20 mouse cellular contexts compared by ENCODE assay signal in the genomic region with DNA sequence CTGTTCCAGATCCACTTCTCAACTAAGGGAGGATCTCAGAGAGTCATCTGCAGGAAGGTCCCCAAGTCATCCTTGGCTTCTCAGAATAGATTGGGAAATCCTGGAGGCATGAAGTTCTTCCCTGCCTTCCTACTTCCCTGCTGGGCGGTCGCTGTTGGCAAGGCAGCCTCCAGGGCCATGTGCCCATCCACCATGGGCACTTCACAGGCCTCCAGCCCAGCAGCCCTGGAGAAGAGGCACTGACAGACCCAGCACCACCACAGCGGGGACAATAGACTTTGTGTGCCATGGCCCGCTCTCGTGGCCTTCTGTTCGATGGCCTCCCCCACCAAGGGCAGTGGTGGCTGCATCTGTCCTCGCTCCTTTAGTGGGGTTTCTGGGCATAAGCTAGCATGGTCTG.
DNase-seq lines count a peak whose midpoint lies in the region; ATAC-seq and TF ChIP-seq lines count a peak whose summit lies in the region.
"Had no signal": no experiment of that assay in that cellular context is flagged by ENCODE, and none has a peak within 500 bp of the region (broad histone marks: within the 10 kb centered on the region; RNA-seq: fewer than 3 reads in every experiment).

No protein-coding gene starts in this region.

- H3K36me3 ChIP-seq in forebrain, embryonic 10.5 days (replicated peaks) = no peaks in the 10 kb centered on the region
- no peaks in the 10 kb centered on the region for H3K36me3 ChIP-seq in forebrain, postnatal 0 days (ENCODE audit: insufficient read depth)
- H3K36me3 ChIP-seq in midbrain, embryonic 10.5 days = no peaks in the 10 kb centered on the region
- no peaks in the 10 kb centered on the region for H3K36me3 ChIP-seq in midbrain, embryonic 11.5 days (ENCODE audit: control insufficient read depth, insufficient read depth, low read length)
- no peaks in the 10 kb centered on the region for H3K36me3 ChIP-seq in midbrain, embryonic 12.5 days
- no peaks in the 10 kb centered on the region for H3K36me3 ChIP-seq in midbrain, postnatal 0 days (ENCODE audit: insufficient read depth, low read length)
- H3K36me3 ChIP-seq: embryonic facial prominence, embryonic 10.5 days; heart, embryonic 15.5 days had no signal

- H3K27me3 ChIP-seq in forebrain, embryonic 10.5 days (ENCODE audit: poor library complexity, severe bottlenecking) = peaks cover 27% of the 10 kb centered on the region
- no peaks in the 10 kb centered on the region; the same call in 1 of the 2 replicates for H3K27me3 ChIP-seq in forebrain, postnatal 0 days (ENCODE audit: insufficient read depth, low read length)
- H3K27me3 ChIP-seq in midbrain, embryonic 10.5 days (ENCODE audit: low read depth, poor library complexity, severe bottlenecking) = peaks cover 24% of the 10 kb centered on the region; the same call in 1 of the 2 replicates
- H3K27me3 ChIP-seq in midbrain, embryonic 11.5 days (ENCODE audit: control insufficient read depth, insufficient read depth, low read length) = no peaks in the 10 kb centered on the region; the same call in 1 of the 2 replicates
- H3K27me3 ChIP-seq in midbrain, embryonic 12.5 days = peaks cover 12% of the 10 kb centered on the region; the same call in 1 of the 2 replicates
- H3K27me3 ChIP-seq in midbrain, postnatal 0 days (ENCODE audit: insufficient read depth, low read length) = no peaks in the 10 kb centered on the region
- H3K27me3 ChIP-seq: heart, embryonic 15.5 days had no signal

- peak overlapping the region; percentile 35; the same call in 1 of the 2 replicates for H3K27ac ChIP-seq in forebrain, embryonic 10.5 days
- no peak overlapping the region; the same call in 1 of the 2 replicates for H3K27ac ChIP-seq in forebrain, postnatal 0 days (ENCODE audit: low read depth, low read length)
- peak overlapping the region; percentile 74 for H3K27ac ChIP-seq in midbrain, embryonic 10.5 days (replicated peaks)
- no peak overlapping the region for H3K27ac ChIP-seq in midbrain, embryonic 11.5 days (ENCODE audit: low read depth, low read length)
- H3K27ac ChIP-seq in midbrain, embryonic 12.5 days (replicated peaks) = peak overlapping the region; percentile 75; the same call in 1 of the 2 replicates
- no peak overlapping the region for H3K27ac ChIP-seq in midbrain, postnatal 0 days (ENCODE audit: low read depth, low read length)
- H3K27ac ChIP-seq: embryonic facial prominence, embryonic 10.5 days; gastrocnemius, adult 2 months; heart, embryonic 15.5 days; kidney, postnatal 0 days; macrophage had no signal

- no peak overlapping the region for H3K4me3 ChIP-seq in forebrain, embryonic 10.5 days
- no peak overlapping the region for H3K4me3 ChIP-seq in forebrain, postnatal 0 days (ENCODE audit: low read depth, low read length)
- no peak overlapping the region for H3K4me3 ChIP-seq in midbrain, embryonic 10.5 days
- H3K4me3 ChIP-seq in midbrain, embryonic 11.5 days (ENCODE audit: low read depth, low read length) = no peak overlapping the region
- no peak overlapping the region for H3K4me3 ChIP-seq in midbrain, embryonic 12.5 days
- H3K4me3 ChIP-seq in midbrain, postnatal 0 days (ENCODE audit: low read depth, low read length) = no peak overlapping the region
- H3K4me3 ChIP-seq: embryonic facial prominence, embryonic 10.5 days; gastrocnemius, adult 2 months; heart, embryonic 15.5 days had no signal

- no peak for TF ChIP-seq CTCF in forebrain, postnatal 0 days (IDR thresholded peaks at IDR 0.05; ENCODE audit: low read depth)
- TF ChIP-seq CTCF in midbrain, postnatal 0 days (IDR thresholded peaks at IDR 0.05) = no peak

- peaks cover 21% of the 10 kb centered on the region for H3K4me1 ChIP-seq in forebrain, embryonic 10.5 days
- peaks cover 13% of the 10 kb centered on the region for H3K4me1 ChIP-seq in forebrain, postnatal 0 days (ENCODE audit: insufficient read depth)
- peaks cover 25% of the 10 kb centered on the region for H3K4me1 ChIP-seq in midbrain, embryonic 10.5 days
- H3K4me1 ChIP-seq in midbrain, embryonic 11.5 days (ENCODE audit: control insufficient read depth, insufficient read depth, low read length) = peaks cover 14% of the 10 kb centered on the region
- H3K4me1 ChIP-seq in midbrain, embryonic 12.5 days = peaks cover 19% of the 10 kb centered on the region
- no peaks in the 10 kb centered on the region for H3K4me1 ChIP-seq in midbrain, postnatal 0 days (ENCODE audit: insufficient read depth, low read length)

- no peaks in the 10 kb centered on the region for H3K9me3 ChIP-seq in forebrain, embryonic 10.5 days
- no peaks in the 10 kb centered on the region for H3K9me3 ChIP-seq in forebrain, postnatal 0 days (ENCODE audit: low read length)
- H3K9me3 ChIP-seq in midbrain, embryonic 10.5 days (replicated peaks) = no peaks in the 10 kb centered on the region
- no peaks in the 10 kb centered on the region for H3K9me3 ChIP-seq in midbrain, embryonic 11.5 days (ENCODE audit: control insufficient read depth, low read length)
- no peaks in the 10 kb centered on the region for H3K9me3 ChIP-seq in midbrain, embryonic 12.5 days
- no peaks in the 10 kb centered on the region for H3K9me3 ChIP-seq in midbrain, postnatal 0 days (ENCODE audit: low read length)
- H3K9me3 ChIP-seq: embryonic facial prominence, embryonic 10.5 days; heart, embryonic 15.5 days had no signal

- no peak overlapping the region for H3K4me2 ChIP-seq in forebrain, postnatal 0 days (ENCODE audit: low read depth)
- no peak overlapping the region for H3K4me2 ChIP-seq in midbrain, embryonic 11.5 days
- H3K4me2 ChIP-seq in midbrain, embryonic 12.5 days (replicated peaks) = no peak overlapping the region
- H3K4me2 ChIP-seq in midbrain, postnatal 0 days (ENCODE audit: low read depth, low read length, poor library complexity, severe bottlenecking) = no peak overlapping the region
- H3K4me2 ChIP-seq: heart, embryonic 15.5 days had no signal

- WGBS in forebrain, embryonic 10.5 days = 94% methylated on average over 7 of the region's 7 CpGs
- 85% methylated on average over 7 of the region's 7 CpGs for WGBS in forebrain, postnatal 0 days
- 96% methylated on average over 7 of the region's 7 CpGs for WGBS in midbrain, embryonic 10.5 days
- 85% methylated on average over 7 of the region's 7 CpGs for WGBS in midbrain, embryonic 11.5 days
- WGBS in midbrain, embryonic 12.5 days = 93% methylated on average over 7 of the region's 7 CpGs
- 88% methylated on average over 7 of the region's 7 CpGs for WGBS in midbrain, postnatal 0 days

- H3K9ac ChIP-seq in forebrain, postnatal 0 days = no peak overlapping the region
- no peak overlapping the region for H3K9ac ChIP-seq in midbrain, embryonic 11.5 days (ENCODE audit: low read length)
- no peak overlapping the region for H3K9ac ChIP-seq in midbrain, embryonic 12.5 days (replicated peaks)
- H3K9ac ChIP-seq in midbrain, postnatal 0 days (replicated peaks; ENCODE audit: low read length, poor library complexity, severe bottlenecking) = no peak overlapping the region
- H3K9ac ChIP-seq: heart, embryonic 15.5 days had no signal

- no peak for ATAC-seq in forebrain, postnatal 0 days
- no peak for ATAC-seq in midbrain, embryonic 11.5 days (ENCODE audit: low FRiP score)
- ATAC-seq in midbrain, embryonic 12.5 days (ENCODE audit: low FRiP score, low read depth) = no peak
- ATAC-seq in midbrain, postnatal 0 days (ENCODE audit: low FRiP score) = 0 out of 2 replicates have a peak, but pooled peaks have one; percentile 31
- ATAC-seq: activated CD4-positive, CD25-positive, alpha-beta regulatory T cell, adult 4 months; inflammation-experienced regulatory T-cells, adult 6 months had no signal

- no peak for DNase-seq in forebrain, embryonic 10.5 days (ENCODE audit: extremely low spot score, low spot score)
- DNase-seq in forebrain, postnatal 0 days = no peak
- no peak for DNase-seq in midbrain, embryonic 10.5 days (ENCODE audit: low spot score)
- DNase-seq in midbrain, embryonic 11.5 days (ENCODE audit: low spot score, missing footprints) = no peak
- DNase-seq in midbrain, postnatal 0 days (ENCODE audit: low spot score) = no peak
- no peak for DNase-seq in spleen, postnatal 36 days (ENCODE audit: low spot score in 2 of 2)
- DNase-seq in frontal cortex, postnatal 10 days (ENCODE audit: low spot score in 2 of 2) = no peak
- DNase-seq: adrenal gland, postnatal 10 days; gastrocnemius, adult 2 months; heart, postnatal 36 days; kidney, adult 18-20 months; retina, postnatal 1 day; thymus, postnatal 14 days had no signal

Comparison
In these comparisons a context has a peak if more than half of its experiments do, and no peak if none do; other contexts are left out.
1. H3K27ac ChIP-seq: peak in forebrain, embryonic 10.5 days (single experiment), midbrain, embryonic 10.5 days (single experiment) and midbrain, embryonic 12.5 days (single experiment); none in forebrain, postnatal 0 days (single experiment), midbrain, embryonic 11.5 days (single experiment) and midbrain, postnatal 0 days (single experiment).